Mouse (Mus musculus): Measurements from ENCODE around the gene Cx3cr1.

DNA sequence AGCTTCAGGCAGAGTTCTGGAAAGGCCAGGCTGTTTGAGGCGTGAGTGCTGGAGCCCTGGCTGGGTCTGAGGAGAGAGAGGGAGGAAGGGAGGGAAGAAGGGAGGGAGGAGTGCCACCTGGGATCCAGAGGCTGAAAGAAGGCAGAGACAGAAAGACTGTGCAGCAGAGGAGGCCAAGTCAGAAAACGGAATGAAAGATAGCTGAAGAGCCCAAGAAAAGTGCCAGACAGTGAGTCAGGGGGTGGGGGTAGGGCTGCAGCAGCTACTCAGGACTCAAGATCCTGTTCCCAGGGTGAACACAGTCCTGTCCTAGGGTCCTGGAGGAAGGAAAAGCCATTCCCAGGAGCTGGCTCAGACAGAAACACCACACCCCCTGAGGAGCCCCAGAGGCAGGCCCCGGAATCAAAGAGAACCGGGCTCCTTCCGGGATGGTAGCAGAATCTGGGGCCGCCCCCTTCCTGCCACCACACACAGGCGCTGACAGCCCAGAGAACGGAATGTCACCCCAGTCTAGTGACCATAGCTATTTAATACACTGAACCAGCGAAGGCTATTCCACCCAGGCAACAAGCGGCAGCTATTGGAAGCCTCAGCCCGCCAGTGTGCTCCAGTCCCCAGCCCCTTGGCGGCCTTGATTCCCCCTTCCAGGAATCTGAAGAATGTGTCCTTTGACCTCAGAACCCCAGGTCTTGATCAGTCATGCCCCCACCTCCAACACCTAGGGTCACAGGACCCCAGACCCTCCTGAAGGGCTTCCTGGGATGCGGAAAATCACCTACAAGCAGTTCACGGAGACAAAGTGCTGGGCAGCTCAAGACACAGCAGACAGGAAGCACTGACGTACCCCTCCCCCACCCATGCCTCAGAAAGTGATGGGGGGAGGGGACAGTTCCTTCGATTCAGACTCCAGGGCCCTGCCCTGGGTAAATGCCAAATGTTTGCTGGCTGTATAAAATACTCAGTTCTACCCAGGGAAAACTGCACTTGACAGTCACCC is 88.2 kb downstream of the Cx3cr1 start:
- peak; percentile 63; the same call in 1 of the 2 replicates for TF ChIP-seq POLR2A (IDR thresholded peaks at IDR 0.05; ENCODE audit: control insufficient read depth, extremely low read depth, insufficient read depth, low read length, poor library complexity)
- TF ChIP-seq CTCF (IDR thresholded peaks at IDR 0.05; ENCODE audit: borderline replicate concordance, control insufficient read depth, extremely low read depth, insufficient read depth, low read length, poor library complexity): no peak
